17 mouse cellular contexts compared by ENCODE assay signal in the genomic region with DNA sequence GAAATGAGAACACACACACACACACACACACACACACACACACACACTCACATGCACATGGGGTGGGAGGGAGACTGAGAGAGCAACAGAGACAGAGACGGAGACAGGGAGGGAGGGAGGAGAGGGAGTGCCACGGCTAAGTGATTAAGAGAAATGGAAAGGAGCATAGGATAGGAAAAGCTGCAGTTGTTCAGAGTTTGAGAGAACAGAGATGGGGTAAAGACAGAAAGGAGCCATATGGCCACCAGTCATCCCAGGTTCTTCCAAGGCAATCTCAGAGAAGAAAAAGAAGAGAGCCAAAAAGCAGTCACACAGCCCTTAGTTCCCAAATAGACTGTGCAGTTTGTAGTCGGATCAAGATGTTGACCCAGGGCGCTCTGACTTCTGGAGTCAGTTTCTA.
"Had no signal": no experiment of that assay in that cellular context is flagged by ENCODE, and none has a peak within 500 bp of the region (broad histone marks: within the 10 kb centered on the region; RNA-seq: fewer than 3 reads in every experiment).

No protein-coding gene starts in this region.

- H3K27ac ChIP-seq: midbrain, embryonic 10.5 days; midbrain, embryonic 13.5 days; neural tube, embryonic 13.5 days; neural tube, embryonic 15.5 days had no signal

- H3K4me2 ChIP-seq: lung, embryonic 14.5 days; midbrain, embryonic 13.5 days; neural tube, embryonic 13.5 days; neural tube, embryonic 15.5 days had no signal

- H3K4me1 ChIP-seq: neural tube, embryonic 13.5 days; neural tube, embryonic 15.5 days had no signal

- H3K9ac ChIP-seq: lung, embryonic 14.5 days; midbrain, embryonic 13.5 days; neural tube, embryonic 13.5 days; neural tube, embryonic 15.5 days had no signal

- H3K4me3 ChIP-seq: midbrain, embryonic 10.5 days; midbrain, embryonic 13.5 days; myocyte; neural tube, embryonic 13.5 days; neural tube, embryonic 15.5 days had no signal

- H3K36me3 ChIP-seq: midbrain, embryonic 10.5 days; midbrain, embryonic 13.5 days; neural tube, embryonic 13.5 days; neural tube, embryonic 15.5 days had no signal

- H3K27me3 ChIP-seq: midbrain, embryonic 13.5 days; neural tube, embryonic 13.5 days; neural tube, embryonic 15.5 days had no signal

- ATAC-seq: midbrain, embryonic 13.5 days; midbrain, embryonic 16.5 days had no signal

- DNase-seq: lung, adult 18-20 months; lung, embryonic 14.5 days; lung, postnatal 4 days; retina, postnatal 1 day; right cerebral cortex, adult 18-20 months; right cerebral cortex, postnatal 25 days; right cerebral cortex, postnatal 4 days; spleen, adult 18-20 months; thymus, adult 18-20 months; thymus, postnatal 14 days; thymus, postnatal 36 days had no signal

- H3K9me3 ChIP-seq: midbrain, embryonic 10.5 days; midbrain, embryonic 13.5 days; neural tube, embryonic 13.5 days; neural tube, embryonic 15.5 days had no signal
